Mouse (Mus musculus) adrenal gland (tissue): Measurements from ENCODE around the gene Zfp322a.
"Not testable (repeated sequence)": the region's sequence is repeated elsewhere in the genome, so short reads cannot be mapped to it uniquely, and the experiment has no call there.

ENCODE experiments used
- intact Hi-C: fragments of 180-260 bp; cut with DNase I; formaldehyde crosslinking; loops from one replicate; pipeline ENCODE4 v1.15.1; 2025

Zfp322a gene

GRCm38 (mm10) chr13:23354541-23354940, 14.5 kb downstream of the Zfp322a start:
- intact Hi-C loops = not testable (repeated sequence)

- intact Hi-C loops = no loop called here
Observed at GRCm38 (mm10) chr13:23317305-23317889, 51.6 kb downstream of the Zfp322a start.

- intact Hi-C loops = no loop called here
Observed at GRCm38 (mm10) chr13:23312909-23313669, 55.9 kb downstream of the Zfp322a start.

GRCm38 (mm10) chr13:23310036-23310435, 59.0 kb downstream of the Zfp322a start:
- intact Hi-C loops = no loop called here

- intact Hi-C loops = no loop called here
Observed at GRCm38 (mm10) chr13:23309495-23310011, 59.5 kb downstream of the Zfp322a start.

GRCm38 (mm10) chr13:23308639-23309307, 60.2 kb downstream of the Zfp322a start:
- intact Hi-C loops = not testable (repeated sequence)

- intact Hi-C loops = no loop called here
Observed at GRCm38 (mm10) chr13:23307069-23307814, 61.8 kb downstream of the Zfp322a start.

GRCm38 (mm10) chr13:23306707-23307068, 62.3 kb downstream of the Zfp322a start:
- intact Hi-C loops = no loop called here
